Mouse (Mus musculus) embryo, embryonic 10 days (tissue): ENCODE measurements around the gene Chchd3.

Source experiments
- DNase-seq: peaks from one replicate; pipeline ENCODE4 v3.0.0-alpha.2; 2015; ENCODE audit warnings: low spot score

Gene Chchd3

GRCm38 (mm10) chr6:33002988-33003387, 57.1 kb downstream of the Chchd3 start:
- no peak for DNase-seq

GRCm38 (mm10) chr6:33001271-33001670, 58.8 kb downstream of the Chchd3 start:
- DNase-seq = no peak

GRCm38 (mm10) chr6:32996597-32996996, 63.5 kb downstream of the Chchd3 start:
- no peak for DNase-seq

GRCm38 (mm10) chr6:32993847-32994246, 66.2 kb downstream of the Chchd3 start:
- no peak for DNase-seq

- DNase-seq = no peak
Measured at GRCm38 (mm10) chr6:32990061-32990633, 69.9 kb downstream of the Chchd3 start.

- DNase-seq = no peak
Measured at GRCm38 (mm10) chr6:32988561-32988960, 71.5 kb downstream of the Chchd3 start.

GRCm38 (mm10) chr6:32983876-32984275, 76.2 kb downstream of the Chchd3 start:
- no peak for DNase-seq

- DNase-seq = no peak
Measured at GRCm38 (mm10) chr6:32981253-32981652, 78.8 kb downstream of the Chchd3 start.

- DNase-seq = no peak
Measured at GRCm38 (mm10) chr6:32978811-32979210, 81.2 kb downstream of the Chchd3 start.

GRCm38 (mm10) chr6:32971926-32972325, 88.1 kb downstream of the Chchd3 start:
- no peak for DNase-seq

GRCm38 (mm10) chr6:32968971-32969370, 91.1 kb downstream of the Chchd3 start:
- no peak for DNase-seq

- DNase-seq = peak; percentile 56
Measured at GRCm38 (mm10) chr6:32962048-32962447, 98.0 kb downstream of the Chchd3 start.

GRCm38 (mm10) chr6:32961477-32961876, 98.6 kb downstream of the Chchd3 start:
- no peak for DNase-seq

- no peak for DNase-seq
Measured at GRCm38 (mm10) chr6:32959816-32960550, 100.1 kb downstream of the Chchd3 start.

- DNase-seq = no peak
Measured at GRCm38 (mm10) chr6:32955481-32955880, 104.6 kb downstream of the Chchd3 start.

- no peak for DNase-seq
Measured at GRCm38 (mm10) chr6:32950973-32951372, 109.1 kb downstream of the Chchd3 start.

- no peak for DNase-seq
Measured at GRCm38 (mm10) chr6:32949702-32950101, 110.4 kb downstream of the Chchd3 start.

GRCm38 (mm10) chr6:32947225-32947624, 112.8 kb downstream of the Chchd3 start:
- DNase-seq = no peak

GRCm38 (mm10) chr6:32944956-32945355, 115.1 kb downstream of the Chchd3 start:
- no peak for DNase-seq

GRCm38 (mm10) chr6:32943651-32944050, 116.4 kb downstream of the Chchd3 start:
- DNase-seq = no peak

- DNase-seq = peak; percentile 27
Measured at GRCm38 (mm10) chr6:32940299-32940698, 119.8 kb downstream of the Chchd3 start.

GRCm38 (mm10) chr6:32937643-32938042, 122.4 kb downstream of the Chchd3 start:
- DNase-seq = no peak

GRCm38 (mm10) chr6:32936794-32937193, 123.3 kb downstream of the Chchd3 start:
- no peak for DNase-seq

GRCm38 (mm10) chr6:32936365-32936764, 123.7 kb downstream of the Chchd3 start:
- DNase-seq = no peak
